Mouse (Mus musculus): ENCODE measurements around the gene Cfap57.
A peak's percentile ranks its signal among the peaks of the same experiment; 100 is the strongest.
"Not testable (repeated sequence)": the region's sequence is repeated elsewhere in the genome, so short reads cannot be mapped to it uniquely, and the experiment has no call there.

Cfap57 gene

DNA sequence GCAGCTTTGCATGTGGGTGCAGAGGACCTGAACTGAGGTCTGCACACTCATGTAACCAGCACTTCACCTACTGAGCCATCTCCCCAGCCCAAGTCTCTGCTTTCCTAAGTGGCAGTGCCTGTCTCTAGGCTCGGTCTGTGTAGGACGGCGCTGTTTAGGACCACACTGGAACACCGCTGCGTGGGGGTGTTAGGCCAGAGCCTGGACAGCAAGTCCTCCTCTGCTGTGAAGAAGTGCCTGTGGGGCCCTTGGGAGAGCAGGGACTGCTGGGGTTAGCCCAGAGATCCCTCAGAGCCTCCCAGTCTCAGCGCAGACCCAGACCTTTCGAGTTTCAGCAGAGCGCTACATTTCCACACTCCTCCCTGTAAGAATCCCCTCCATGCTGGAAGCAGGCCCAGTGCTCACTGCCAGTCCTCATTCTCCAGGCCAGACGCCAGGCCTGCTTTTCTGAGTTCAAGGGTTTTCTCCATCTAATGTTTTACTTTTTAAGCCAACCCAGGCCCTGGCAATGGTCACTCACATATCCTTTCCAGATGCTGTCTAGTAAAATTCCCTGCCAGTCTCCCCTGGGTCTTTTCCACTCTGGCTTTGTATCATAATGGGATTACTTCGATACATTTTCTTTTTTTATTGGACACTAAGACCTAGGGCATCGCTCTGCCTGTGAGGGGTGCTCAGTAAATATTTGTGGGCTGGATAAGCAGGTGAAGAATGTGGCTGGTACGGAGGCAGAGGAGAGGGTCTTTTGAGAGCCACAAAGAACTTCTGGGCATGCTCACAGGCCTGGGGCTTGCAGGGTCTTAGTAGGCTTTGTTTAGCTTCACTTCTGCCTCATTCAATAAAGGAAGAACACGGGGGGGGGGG lies 56.3 kb downstream of the Cfap57 start:
- no peak for DNase-seq (ENCODE audit: low read depth, low spot score)

DNA sequence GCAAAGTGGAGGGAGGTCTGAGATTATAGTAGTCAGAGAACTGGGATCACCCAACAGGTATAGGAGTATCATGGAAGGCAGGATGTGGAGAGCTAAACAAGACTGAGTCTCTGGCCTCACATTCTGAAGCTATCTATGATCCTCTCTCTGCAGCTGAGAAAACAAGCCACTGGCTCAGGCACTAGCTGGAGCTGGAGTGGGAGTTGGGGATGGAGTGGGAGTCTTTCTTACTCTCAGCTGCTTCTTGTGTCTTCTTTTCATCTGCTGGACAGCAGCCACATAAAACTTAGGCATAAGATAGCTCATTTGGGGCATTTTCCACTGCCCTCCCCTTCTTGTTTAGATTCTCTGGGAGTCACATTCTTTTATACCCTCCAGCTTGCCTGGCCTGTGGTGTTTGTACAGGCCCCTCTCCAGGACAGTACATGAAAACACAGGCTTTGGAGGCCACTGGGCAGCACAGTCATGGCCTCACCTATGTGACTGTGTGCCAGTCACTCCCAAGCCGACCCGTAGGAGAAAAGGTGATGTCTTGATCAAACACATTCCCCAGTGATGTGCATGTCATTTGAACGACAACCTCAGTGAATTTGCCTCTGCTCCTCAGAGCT lies 67.4 kb downstream of the Cfap57 start:
- no peak for DNase-seq (ENCODE audit: low read depth, low spot score)

DNA sequence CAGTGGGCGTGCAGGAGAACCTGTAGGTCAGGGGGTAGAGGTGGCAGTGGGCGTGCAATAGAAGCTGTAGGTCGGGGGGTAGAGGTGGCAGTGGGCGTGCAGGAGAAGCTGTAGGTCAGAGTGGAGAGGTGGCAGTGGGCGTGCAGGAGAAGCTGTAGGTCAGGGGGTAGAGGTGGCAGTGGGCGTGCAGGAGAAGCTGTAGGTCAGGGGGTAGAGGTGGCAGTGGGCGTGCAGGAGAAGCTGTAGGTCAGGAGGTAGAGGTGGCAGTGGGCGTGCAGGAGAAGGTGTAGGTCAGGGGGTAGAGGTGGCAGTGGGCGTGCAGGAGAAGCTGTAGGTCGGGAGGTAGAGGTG lies 72.5 kb downstream of the Cfap57 start:
- peak; percentile 85 for DNase-seq (ENCODE audit: low read depth, low spot score)

DNA sequence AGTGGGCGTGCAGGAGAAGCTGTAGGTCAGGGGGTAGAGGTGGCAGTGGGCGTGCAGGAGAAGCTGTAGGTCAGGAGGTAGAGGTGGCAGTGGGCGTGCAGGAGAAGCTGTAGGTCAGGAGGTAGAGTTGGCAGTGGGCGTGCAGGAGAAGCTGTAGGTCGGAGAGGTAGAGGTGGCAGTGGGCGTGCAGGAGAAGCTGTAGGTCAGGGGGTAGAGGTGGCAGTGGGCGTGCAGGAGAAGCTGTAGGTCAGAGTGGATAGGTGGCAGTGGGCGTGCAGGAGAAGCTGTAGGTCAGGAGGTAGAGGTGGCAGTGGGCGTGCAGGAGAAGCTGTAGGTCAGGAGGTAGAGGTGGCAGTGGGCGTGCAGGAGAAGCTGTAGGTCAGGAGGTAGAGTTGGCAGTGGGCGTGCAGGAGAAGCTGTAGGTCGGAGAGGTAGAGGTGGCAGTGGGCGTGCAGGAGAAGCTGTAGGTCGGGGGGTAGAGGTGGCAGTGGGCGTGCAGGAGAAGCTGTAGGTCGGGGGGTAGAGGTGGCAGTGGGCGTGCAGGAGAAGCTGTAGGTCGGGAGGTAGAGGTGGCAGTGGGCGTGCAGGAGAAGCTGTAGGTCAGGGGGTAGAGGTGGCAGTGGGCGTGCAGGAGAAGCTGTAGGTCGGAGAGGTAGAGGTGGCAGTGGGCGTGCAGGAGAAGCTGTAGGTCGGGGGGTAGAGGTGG lies 73.0 kb downstream of the Cfap57 start:
- DNase-seq (ENCODE audit: low read depth, low spot score) = not testable (repeated sequence)

DNA sequence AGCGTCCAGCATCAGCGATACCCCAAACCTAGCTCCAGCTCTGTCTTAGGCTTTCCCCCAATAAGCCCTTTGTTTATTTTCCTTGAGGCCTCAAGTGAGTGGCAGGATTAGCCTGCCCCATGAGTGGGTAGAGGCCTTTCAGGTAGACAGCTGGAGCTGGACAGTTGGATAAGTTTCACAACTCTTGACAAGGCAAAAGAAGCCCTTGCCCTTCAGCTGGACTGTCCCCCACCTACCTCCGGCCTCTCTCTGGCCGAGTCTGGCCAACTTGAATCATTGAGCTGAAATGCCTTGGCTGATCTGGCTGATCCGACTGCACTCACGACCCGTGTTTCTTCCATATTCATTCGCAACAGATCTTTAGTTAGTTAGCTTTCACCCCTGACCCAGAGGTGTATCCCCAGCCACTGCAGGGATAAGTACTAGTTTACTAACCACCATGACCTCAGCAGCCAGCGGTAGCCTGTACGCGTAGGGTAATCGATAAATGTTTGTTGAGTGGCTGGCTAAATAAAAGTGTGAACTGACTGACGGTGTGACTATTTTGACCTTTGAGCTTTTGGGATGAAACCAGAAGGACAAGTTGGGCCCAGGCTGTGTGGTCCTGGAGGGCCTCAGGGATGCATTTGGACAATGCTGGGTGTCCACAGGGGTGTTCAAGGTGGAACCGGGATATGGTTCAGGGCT lies 76.0 kb downstream of the Cfap57 start:
- no peak for DNase-seq (ENCODE audit: low read depth, low spot score)

DNA sequence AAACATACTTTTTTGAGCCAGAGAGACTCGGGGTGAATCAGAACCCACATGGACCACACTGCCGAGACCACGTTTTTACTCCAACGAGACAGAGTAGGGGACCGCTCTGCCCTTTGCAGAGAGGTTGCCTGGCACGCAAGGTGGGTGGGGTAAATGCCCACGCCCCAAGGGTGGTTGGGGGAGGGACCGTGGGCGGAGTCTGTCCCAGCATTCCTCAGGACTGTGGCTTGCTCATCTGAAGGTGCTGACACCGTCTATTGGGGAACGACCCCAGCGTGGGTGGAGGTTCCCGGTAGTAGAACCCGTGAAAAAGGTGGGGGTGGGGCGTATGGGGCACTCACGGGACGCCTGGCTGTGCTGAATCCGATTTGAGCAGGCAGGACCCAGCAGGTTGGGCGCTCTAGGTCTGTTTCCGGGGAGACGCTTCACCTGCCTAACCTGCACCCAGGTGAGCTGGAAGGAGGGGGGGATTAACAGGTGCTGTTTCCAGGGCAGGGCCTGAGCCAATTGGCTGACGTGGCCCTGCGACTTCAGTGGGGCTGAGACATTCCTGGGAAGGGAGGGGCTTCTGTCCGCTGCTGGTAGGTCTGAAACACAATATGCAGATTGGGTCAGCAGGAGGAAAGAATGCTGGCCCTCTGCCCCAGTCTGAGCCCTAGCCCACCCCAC lies 76.9 kb downstream of the Cfap57 start, which contains the start of gene Tmem125:
TSS of gene Tmem125 (minus strand) at position 453 of the 669 bp plus-strand sequence.
- DNase-seq (ENCODE audit: low read depth, low spot score) = peak; percentile 49

DNA sequence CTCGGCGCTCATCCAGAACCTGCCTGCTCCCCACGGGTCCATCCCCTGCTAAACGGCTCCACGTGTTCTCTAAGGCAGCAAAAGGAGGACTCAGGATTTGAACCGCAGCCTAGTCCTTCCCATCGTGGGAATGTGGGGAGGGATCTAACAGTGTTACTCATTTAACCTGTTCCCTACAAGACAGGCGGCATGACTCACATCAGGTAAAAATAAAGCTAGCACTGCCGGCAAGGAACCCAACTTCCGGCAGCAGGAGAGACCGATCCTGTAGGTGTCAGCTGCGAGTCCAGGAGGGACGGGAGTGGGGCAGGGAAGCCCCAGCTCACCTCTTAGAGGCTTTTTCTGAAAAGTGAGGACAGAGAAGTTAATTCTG lies 77.4 kb downstream of the Cfap57 start:
- DNase-seq (ENCODE audit: low read depth, low spot score) = peak; percentile 7

DNA sequence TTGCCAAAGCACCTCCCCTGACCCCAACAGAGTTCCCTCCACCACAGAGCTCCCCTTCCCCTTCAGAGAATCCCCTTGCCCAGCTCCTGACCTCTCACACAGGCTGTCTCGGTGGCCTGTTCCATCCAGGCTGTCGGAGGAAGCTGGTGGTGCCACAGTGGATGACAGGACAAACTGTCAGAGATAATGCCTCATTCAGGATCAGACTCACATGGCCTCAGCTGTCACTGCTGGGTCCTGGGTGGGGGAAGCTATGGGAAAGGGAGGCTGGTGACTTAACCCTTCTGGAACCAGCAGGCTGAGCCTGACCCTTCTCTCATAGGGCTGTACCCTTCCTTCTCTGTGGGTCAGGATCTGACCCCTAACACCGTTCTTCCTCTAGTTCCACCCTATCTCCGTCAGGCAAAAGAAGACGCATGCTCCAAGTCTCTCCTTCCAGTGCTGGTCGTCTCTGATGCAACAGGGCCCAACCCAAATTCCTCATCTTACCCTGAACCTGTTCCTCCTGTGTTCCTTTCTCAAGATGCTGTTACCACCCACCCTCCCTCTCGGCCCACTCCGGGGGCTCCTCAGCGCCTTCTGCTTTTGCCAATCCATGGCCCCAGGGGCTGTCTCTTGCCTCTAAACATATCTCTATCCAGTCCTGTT lies 77.9 kb downstream of the Cfap57 start:
- DNase-seq (ENCODE audit: low read depth, low spot score) = no peak

DNA sequence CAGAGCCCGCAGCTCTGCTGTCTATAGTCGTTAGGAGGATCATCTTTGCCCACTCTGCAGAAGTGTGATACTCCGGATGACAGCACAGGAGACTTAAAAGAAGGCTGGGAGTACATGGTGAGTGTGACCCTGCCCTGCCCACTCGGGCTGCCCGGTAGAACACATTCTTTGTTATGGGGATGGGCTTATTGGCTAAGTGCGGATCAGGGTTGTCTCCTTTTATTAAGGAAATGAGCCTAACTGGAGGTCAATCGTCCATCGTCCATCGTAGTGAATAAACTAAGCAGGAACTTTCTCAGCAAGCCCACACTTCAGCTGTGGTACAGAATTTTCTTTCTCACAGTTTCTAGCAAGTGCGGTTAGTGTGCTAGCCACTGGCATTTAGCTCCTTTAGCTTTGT lies 80.7 kb downstream of the Cfap57 start:
- DNase-seq (ENCODE audit: low read depth, low spot score) = no peak

DNA sequence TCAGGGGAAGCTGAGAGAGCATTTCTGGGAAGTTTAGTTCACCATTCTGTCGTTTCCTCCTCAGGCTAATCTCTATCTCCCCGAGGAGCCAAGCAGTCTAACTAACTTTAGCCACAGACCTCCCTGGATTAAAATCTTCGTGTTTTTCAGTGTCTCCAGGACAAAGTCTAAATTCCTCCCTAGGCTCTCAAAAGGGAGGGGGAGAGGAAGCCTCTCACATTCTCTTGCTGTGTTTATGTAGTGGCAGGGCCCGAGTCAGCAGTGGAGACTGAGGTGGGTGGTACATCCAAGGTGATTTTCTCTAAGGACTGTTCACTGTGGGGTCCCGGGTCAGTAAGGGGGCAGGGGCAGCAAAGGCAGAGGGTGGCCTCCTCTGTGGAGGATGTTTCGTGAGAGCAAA lies 82.8 kb downstream of the Cfap57 start:
- DNase-seq (ENCODE audit: low read depth, low spot score) = no peak

DNA sequence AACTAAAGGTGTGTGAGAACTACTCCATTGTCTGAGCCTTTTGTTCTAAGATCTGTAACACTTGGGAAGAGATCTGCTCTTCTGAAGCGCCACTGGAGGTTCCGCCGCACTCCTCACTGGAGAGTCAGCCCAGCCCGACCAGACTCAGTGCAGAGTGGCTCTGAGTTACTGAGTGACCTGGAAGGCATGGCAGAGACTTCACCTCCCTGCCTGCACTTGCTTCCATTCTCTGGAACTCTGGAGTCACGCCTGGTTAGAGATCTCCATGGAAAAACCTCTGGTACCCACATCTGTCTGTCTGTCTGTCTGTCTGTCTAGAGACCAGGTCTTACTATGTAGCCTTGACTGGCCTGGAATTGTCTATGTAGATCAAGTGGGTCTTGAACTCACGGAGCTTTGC lies 85.0 kb downstream of the Cfap57 start:
- DNase-seq (ENCODE audit: low read depth, low spot score) = no peak

DNA sequence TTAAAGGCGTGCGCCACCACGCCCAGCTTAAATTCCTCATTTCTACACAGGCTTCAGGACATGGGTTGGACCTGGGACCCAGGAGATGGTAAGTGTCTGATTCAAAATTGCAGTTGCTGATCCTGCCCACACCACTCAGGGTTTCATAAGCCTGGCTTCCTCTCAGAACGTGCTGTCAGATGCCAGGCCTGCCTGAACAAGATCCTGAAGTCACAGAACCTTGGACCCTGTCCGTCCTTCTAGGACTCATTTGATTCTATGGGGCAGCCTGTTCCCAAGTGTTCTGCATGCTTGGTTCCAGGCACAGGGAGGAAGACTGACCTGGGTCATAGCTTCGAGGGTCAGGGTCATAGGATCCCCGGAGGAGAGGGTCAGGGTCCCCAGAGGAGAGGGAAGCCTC lies 87.0 kb downstream of the Cfap57 start:
- DNase-seq (ENCODE audit: low read depth, low spot score) = no peak

DNA sequence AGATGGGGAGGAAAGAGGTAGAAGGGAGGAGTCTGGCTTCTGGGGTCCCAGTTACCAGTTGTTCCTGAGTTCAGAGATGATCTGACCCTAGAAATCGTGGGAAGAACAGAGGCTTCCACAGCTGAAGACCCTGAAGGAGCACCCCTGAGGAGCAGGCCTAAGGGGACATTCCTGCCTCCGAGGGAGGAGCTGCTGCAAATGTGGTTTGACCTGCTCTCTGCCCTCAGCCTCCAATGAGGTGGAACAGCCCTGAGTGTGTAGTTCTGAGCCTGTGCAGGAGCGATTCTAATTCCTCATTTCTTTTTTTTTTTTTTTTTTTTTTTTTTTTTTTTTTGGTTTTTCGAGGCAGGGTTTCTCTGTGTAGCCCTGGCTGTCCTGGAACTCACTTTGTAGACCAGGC lies 87.4 kb downstream of the Cfap57 start:
- no peak for DNase-seq (ENCODE audit: low read depth, low spot score)

DNA sequence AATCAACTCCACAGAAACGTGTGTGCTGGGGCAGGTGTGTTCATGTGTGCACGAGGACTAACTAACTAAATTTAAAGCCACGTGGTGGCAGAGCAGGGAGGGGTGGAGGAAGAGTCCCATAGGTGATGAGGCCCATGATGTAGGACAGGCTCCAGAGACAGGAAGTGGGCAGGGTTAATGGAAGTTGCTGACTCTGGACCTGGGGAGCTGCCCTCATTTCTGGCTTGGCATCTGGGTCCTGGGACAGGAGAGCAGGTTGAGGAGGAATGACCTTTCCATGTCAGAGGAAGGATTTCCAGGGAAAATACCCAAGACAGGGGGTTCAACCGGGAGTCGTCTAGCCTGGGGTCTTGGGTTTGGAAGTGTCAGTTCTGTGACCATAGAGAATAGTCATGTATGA lies 87.9 kb downstream of the Cfap57 start:
- no peak for DNase-seq (ENCODE audit: low read depth, low spot score)

DNA sequence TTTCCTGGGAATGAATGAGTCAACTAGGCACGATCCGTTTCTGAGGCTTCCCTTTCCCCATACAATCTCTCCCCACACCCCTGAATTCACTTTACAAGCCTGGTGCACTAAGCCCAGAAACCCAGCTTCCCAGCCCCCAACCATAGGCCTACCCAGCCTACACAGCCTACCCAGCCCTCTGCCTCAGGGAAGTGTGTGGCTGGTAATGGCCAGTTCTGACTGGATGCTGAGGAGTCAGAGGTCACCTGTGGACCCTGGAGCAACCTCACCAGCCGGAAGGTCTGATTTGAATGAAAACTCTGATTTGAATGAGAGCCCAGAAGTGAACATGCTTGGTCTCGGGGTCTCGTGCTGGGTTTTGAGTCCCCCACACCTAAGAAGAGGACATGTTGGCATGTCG lies 92.9 kb downstream of the Cfap57 start:
- DNase-seq (ENCODE audit: low read depth, low spot score) = no peak

DNA sequence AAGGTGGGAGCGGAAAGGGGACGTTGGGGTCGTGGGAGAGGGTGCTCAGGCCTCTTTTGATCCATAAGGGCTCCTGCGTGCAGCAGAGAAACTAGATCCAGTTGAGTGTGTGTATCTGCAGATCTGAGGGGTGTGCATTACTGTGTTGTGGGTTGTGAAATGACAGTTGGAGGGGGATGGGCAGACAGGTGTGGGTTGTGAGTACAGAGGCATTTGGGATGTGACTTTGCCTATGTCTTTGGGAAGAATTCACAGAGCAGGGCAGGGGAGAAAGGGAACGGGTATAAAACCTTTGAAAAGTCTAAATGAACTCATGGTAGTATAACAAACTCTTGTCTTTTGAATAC lies 93.3 kb downstream of the Cfap57 start:
- no peak for DNase-seq (ENCODE audit: low read depth, low spot score)

DNA sequence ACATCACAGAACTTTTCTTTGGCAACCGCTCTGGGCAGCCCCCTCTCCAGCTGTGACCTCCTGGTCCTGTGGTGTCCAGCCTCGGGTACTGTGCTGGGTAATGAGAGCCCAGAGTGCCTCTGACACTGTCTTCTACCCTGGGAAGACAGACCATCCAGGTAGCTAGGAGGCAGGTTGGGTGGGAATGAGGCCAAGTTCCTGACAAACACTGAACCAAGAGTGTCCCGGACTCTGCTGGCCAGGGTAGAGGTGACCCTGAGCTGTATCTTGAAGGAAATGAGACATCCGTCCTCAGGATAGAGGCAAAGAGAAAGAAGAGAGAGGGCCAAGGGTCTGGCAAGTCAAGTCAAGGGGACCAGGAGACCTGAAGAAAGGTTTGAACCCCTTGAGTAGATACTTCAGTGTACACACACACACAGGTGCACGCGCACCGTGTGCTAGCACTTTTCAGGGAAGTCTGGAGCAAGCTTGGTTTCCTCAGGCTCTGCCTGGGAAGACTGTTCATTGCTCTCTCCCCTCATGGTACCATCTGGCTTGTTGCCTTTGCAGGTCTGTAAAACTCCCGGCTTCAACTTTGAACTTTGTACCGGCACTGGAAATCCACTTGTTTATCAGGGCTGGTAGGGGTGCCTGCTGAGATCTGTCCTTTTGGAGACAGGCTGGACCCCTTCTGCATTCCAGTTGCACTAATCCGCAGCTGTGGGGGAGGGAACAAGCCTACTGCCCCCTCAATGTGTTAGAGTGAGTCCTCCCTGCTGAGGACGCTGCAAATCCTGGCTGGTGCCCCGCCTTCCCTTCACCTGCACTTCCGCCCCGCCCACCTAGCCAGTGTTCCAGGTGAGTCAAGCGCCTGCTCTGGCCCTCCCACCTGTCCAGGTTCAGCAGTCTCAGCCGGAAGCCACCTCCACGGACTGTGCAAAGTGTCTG lies 93.9 kb downstream of the Cfap57 start, which contains the start of gene 2610528J11Rik:
TSS of gene 2610528J11Rik (plus strand) at position 592 of the 927 bp plus-strand sequence.
- DNase-seq (ENCODE audit: low read depth, low spot score) = no peak

DNA sequence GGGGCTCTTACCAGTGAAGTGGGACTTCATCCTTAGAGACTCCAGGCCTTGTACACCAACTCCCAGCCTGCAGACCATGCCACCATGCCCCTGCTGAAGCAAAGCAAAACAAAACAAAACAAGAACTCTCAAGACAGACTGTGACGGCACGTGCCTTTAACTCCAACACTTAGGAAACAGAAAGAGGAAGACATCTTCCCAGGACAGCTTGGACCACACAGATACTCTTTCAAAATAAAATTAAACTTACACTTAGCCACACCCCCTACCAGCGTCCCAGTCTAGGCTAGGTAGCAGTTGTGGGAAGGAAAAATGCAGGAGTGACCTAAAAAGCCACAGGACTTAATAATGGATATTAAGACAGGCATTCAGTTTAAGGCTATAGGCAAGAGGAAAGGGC lies 94.8 kb downstream of the Cfap57 start:
- no peak for DNase-seq (ENCODE audit: low read depth, low spot score)

DNA sequence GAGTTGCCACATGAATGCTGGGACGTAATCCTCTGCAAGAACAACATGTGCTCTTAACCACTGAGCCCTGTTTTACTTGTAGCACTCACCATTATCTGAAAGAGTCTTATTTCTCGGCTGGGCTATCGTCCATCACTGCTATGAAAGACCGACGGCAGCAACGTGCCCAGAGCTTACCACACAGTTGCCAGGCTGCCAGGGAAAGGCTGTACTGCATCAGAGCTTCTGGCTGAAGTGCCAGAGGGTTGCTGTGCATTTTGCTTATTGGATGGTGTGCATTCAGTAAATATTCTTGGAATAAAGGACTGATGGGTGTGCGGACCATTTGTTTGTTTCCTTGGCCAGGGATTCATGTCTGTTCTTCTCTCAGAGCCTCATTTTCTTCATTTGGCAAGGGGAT lies 96.6 kb downstream of the Cfap57 start:
- DNase-seq (ENCODE audit: low read depth, low spot score) = no peak

DNA sequence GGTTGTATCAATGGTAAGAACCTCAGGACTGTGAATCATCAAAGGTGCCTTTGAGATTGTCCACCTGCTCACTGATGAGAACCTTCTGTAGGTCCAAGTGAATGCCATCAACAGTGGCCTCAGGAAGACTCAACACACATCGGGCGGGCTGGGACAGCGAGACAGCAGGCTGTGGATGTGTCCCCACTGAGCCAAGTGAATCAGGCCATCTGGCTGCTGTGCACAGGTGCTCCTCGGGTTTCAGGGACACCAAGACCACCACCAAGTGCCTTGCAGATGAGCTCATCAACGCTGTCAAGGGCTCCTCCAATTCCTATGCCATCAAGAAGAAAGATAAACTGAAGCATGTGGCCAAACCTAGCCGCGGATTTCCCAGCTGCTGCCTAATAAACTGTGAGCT lies 98.3 kb downstream of the Cfap57 start:
- DNase-seq (ENCODE audit: low read depth, low spot score) = no peak
